Mouse (Mus musculus): ENCODE results near the gene Cdk12. TPM values are rescaled to one million over a fixed set of nuclear protein-coding genes. Genes with fewer than 3 reads are reported as not detected.

The Cdk12 gene
- polyA plus RNA-seq, 1 experiment from 2014 or later = 13.6 TPM

Small RNAs within 50 kb of the gene (microRNA-seq; reads per million reads assigned to microRNA genes)
- not detected for gene Gm27399
- not detected for gene Mir5119

Other genes starting within 250 kb of the Cdk12 start
- 0.65 and 0.89 TPM in 2 replicates for gene Plxdc1, start 216.6 kb upstream of the Cdk12 start, polyA plus RNA-seq (2015; fragmentation: Nextera tagmentation; extraction: Ambion mirVana)
- 6.9 and 7.0 TPM in 2 replicates for gene Arl5c, start 206.9 kb upstream of the Cdk12 start, polyA plus RNA-seq (2015; fragmentation: Nextera tagmentation; extraction: Ambion mirVana)
- gene Cacnb1, start 180.0 kb upstream of the Cdk12 start, polyA plus RNA-seq (2015; fragmentation: Nextera tagmentation; extraction: Ambion mirVana) = 40.7 and 41.5 TPM in 2 replicates
- 667 and 700 TPM in 2 replicates for gene Rpl19, start 176.3 kb upstream of the Cdk12 start, polyA plus RNA-seq (2015; fragmentation: Nextera tagmentation; extraction: Ambion mirVana)
- 2.9 and 3.2 TPM in 2 replicates for gene Stac2, start 149.6 kb upstream of the Cdk12 start, polyA plus RNA-seq (2015; fragmentation: Nextera tagmentation; extraction: Ambion mirVana)
- gene Fbxl20, start 52.7 kb upstream of the Cdk12 start, polyA plus RNA-seq (2015; fragmentation: Nextera tagmentation; extraction: Ambion mirVana) = 38.4 and 42.0 TPM in 2 replicates
- gene Med1, start 9.8 kb upstream of the Cdk12 start, polyA plus RNA-seq (2015; fragmentation: Nextera tagmentation; extraction: Ambion mirVana) = 70.0 and 75.0 TPM in 2 replicates
- 142 and 148 TPM in 2 replicates for gene Neurod2, start 126.6 kb downstream of the Cdk12 start, polyA plus RNA-seq (2015; fragmentation: Nextera tagmentation; extraction: Ambion mirVana)
- gene Ppp1r1b, start 145.3 kb downstream of the Cdk12 start, polyA plus RNA-seq (2015; fragmentation: Nextera tagmentation; extraction: Ambion mirVana) = 49.6 and 60.4 TPM in 2 replicates
- 53.2 and 56.5 TPM in 2 replicates for gene Stard3, start 155.3 kb downstream of the Cdk12 start, polyA plus RNA-seq (2015; fragmentation: Nextera tagmentation; extraction: Ambion mirVana)
- 0.18 and 0.20 TPM in 2 replicates for gene Tcap, start 180.8 kb downstream of the Cdk12 start, polyA plus RNA-seq (2015; fragmentation: Nextera tagmentation; extraction: Ambion mirVana)
- gene Pnmt, start 183.4 kb downstream of the Cdk12 start, polyA plus RNA-seq (2015; fragmentation: Nextera tagmentation; extraction: Ambion mirVana) = 0.42 and 0.70 TPM in 2 replicates
- 6.5 and 7.7 TPM in 2 replicates for gene Pgap3, start 197.4 kb downstream of the Cdk12 start, polyA plus RNA-seq (2015; fragmentation: Nextera tagmentation; extraction: Ambion mirVana)
- gene Erbb2, start 209.4 kb downstream of the Cdk12 start, polyA plus RNA-seq (2015; fragmentation: Nextera tagmentation; extraction: Ambion mirVana) = 6.1 and 6.2 TPM in 2 replicates
- gene Mien1, start 235.9 kb downstream of the Cdk12 start, polyA plus RNA-seq (2015; fragmentation: Nextera tagmentation; extraction: Ambion mirVana) = 259 and 263 TPM in 2 replicates
- gene Grb7, start 243.3 kb downstream of the Cdk12 start, polyA plus RNA-seq (2015; fragmentation: Nextera tagmentation; extraction: Ambion mirVana) = 0.42 and 0.61 TPM in 2 replicates

Data from forebrain, embryonic 15.5 days (tissue).